Mouse (Mus musculus) thymus, adult 18-20 months (tissue): ENCODE data around the gene Cyth2.

Source experiments
- DNase-seq, 2 experiments: peaks; one replicate each; pipeline ENCODE4 v3.0.0; 2022; ENCODE audit warnings: mixed read lengths in 2 of 2

Gene Cyth2

DNA sequence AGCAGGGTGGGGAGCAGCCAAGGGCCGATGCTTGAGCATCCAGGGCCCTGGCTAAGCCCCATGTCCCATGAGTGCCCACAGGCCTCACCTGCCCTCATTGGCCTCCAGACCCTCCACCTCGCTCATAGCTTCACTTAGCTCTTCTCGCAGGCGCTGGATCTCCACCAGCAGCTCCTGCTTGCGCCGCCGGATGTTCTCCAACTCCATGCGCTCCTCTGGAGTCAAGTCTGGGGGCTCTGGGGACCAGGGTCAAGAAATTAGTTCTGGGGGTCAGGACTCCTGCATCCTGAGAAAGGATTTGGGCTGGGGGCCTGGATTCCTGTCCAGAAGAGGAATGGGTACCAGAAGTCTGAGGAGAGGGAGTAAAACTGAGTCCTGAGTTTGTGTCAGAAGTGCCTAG, 1.5 kb downstream of the Cyth2 start:
- no peak for DNase-seq

DNA sequence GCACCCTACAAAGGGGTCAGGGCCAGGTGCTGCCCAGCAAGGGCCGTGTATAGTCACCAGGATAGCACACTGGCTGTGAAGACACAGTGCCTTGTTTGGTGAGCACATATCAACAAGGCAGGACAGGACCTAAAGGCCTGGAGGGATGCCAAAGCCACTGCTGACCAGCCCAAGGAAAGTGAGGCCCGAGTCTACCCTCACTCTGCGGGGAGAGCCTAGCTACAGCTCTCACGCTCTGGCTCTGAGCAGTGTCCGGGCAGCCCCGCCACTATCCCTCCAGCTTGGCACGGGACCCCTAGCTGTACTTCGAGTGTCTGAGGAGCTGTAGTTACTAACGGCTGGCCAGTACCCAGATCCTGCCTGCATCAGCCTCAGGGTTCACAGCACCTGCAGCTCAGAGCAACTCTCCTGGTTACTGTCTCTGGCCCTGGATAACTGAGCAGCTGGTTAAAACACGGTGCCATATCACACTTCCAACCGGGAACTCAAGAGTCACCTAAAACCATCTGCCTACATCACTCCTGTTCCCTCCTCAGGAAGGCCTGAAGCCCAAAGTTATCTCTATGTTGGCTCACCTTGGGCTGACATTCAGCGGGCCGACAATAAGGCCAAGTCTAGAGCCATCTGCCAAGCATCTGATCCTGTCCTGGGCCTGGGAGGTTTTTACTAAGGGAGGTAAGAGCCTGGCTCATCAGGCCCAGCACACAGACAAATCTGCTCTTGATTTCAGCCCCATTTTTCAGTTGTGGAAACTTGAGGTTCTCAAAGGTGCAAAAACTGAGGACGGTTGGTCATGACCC, 4.9 kb downstream of the Cyth2 start:
- no peak for DNase-seq

DNA sequence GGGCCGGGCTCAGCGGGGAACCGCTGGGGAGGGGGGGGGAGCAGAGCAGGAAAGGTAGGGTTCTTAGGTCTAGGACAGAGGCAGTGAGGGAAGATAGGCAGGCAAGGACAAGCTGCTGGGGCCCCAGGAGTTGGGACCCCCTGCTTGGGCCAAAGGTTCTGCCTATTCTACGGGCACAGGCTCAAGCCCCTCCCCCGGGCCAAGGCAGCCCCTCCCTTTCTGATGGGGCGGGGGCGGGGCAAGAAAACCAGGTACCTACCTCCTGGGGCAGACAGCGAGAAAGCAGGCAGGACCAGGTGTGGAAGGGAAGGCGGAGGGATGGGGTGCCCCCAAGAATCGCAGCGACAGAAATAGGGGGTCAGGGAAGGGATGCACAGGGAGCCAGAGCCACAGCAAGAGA, 5.9 kb downstream of the Cyth2 start:
- no peak for DNase-seq

DNA sequence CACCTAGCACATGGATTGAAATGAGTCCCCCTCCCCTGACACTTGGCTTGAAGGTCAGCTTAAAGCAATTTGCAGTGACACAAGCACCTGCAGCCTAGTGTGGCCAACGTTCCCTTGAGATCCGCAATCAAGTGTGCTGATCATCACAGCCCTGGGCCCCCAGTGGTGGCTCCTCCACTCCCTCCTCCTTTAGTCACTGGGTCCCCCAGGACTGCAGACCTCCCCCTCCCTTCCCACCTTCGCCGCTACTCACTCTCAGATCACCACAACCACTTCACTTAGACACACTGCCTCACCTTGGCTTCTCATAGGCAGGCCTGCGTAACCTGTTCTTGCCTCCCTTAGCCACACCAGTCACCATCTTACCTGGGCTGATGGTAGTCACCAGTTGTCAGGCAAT, 8.4 kb downstream of the Cyth2 start:
- no peak for DNase-seq

DNA sequence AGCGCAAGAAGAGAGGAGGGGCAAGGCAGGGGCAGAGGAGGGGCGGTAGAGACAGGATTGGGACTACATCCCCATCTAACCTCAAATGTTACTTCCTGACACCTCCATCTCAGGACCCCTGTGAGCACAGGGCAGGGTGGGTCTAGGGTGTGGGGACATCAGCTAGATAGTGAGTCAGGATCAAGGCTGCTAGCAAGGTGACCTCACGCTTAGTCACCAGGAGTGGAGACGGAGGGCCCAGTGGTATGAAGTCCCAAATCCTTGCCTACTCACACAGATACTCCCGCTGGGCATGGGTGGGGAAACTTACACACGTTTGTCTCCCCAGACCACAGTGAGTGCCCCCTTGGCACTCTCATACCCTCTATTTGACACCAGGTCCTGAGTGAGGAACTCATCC, 11.8 kb downstream of the Cyth2 start:
- no peak for DNase-seq

DNA sequence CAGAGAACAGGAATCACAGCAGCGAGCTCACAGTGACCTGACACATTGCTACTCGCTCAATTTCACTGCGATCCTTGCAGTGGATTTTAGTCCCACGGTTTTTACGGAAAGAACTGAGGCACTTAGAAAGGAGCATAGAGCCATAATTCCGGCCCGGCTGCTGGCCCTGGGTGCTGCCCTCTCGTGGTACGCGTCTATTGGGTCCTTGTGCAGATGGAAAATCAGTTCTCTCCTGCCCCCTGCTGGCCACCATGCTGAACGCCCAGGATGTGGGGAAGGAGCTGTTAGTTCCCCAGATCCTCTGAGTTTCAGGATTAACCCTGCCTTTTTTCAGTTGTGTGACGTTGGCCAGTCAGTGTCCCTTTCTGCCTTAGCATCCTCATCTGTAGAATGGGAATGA, 13.0 kb downstream of the Cyth2 start:
- DNase-seq: peak; percentile 69 to 72

DNA sequence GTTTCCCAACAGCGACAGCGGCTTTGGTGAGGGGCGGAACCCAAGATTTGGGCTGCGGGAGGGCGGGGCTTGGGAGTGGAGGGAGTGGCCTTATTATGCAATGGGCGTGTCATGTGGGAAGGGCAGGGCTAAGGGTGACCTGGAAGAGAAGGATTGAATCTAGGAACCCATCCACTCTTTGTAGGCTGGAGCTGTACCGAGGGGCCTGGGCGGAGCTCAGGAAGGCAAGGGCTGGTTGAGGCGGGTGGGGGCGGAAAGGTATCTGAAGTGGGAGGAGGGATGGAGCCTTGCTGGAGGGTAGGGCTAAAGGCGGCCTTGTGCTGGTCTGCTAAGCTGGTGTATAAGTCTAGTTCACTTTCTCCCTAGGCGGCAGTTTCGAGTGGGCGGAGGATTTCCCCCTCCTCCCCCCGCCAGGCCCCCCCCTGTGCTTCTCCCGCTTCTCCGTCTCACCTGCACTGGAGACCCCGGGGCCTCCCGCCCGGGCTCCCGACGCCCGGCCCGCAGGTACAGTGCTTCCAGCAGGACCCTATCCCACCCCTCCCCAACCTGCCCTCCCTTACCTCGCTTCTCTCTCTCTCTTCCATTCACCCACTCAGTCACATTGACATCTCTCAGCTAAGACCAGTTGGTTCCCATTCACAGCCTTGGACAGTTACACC, 13.7 kb downstream of the Cyth2 start:
- peak in 1 of 2 experiments; percentile 36 for DNase-seq

DNA sequence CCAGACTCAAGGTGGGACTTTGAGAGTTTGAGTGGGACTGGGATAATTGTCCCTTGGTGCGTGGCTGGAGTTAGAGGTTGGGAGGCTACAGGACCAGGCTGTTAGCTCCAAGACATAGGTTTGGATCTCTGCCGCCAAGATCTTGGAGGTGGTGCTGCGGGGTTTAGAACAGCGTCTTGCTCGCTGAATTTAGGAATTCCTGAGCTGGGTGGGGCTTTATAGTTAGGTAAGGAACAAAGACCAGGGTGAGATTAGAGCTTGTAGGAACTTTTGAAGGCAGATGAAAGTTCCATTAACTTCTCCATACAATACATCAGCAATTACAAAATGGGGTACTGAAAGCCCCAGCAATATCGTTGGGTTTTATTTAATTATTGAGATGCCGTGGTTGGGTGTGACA, 14.4 kb downstream of the Cyth2 start:
- DNase-seq: no peak

DNA sequence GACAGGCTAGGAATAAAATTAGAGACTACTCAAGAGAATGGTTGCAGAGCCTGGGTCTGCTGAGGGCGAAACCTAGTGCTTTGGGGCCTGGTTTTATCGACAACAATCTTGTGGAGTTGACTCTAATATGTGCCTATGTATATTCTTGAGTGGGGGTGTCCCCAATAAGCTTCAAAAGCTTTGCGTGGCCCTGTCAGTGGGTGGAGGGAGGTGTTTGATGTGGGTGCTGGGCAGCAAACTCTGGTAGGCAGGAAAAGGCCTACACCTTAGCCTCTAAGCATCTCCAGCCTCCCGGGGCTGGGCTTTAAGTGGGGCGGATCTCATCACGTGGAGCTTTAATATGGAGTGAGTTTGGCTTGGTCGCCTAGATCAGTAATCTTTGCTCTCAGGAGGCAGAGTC, 15.4 kb downstream of the Cyth2 start:
- DNase-seq: no peak

DNA sequence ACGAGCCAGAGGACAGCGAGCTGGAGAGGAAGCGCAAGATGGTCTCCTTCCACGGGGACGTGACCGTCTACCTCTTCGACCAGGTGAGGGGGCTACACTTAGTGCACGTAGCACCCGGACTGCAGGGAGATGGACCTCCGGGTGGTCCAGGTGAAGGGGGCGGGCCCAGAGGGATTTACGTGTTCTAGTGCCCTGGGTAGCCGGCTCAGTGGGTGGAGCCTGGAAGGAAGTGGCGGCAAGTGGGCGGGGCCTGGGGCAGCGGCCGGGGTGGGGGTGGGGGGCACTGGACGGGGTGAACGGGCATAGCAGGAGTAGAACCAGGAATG, 15.9 kb downstream of the Cyth2 start:
- no peak for DNase-seq

DNA sequence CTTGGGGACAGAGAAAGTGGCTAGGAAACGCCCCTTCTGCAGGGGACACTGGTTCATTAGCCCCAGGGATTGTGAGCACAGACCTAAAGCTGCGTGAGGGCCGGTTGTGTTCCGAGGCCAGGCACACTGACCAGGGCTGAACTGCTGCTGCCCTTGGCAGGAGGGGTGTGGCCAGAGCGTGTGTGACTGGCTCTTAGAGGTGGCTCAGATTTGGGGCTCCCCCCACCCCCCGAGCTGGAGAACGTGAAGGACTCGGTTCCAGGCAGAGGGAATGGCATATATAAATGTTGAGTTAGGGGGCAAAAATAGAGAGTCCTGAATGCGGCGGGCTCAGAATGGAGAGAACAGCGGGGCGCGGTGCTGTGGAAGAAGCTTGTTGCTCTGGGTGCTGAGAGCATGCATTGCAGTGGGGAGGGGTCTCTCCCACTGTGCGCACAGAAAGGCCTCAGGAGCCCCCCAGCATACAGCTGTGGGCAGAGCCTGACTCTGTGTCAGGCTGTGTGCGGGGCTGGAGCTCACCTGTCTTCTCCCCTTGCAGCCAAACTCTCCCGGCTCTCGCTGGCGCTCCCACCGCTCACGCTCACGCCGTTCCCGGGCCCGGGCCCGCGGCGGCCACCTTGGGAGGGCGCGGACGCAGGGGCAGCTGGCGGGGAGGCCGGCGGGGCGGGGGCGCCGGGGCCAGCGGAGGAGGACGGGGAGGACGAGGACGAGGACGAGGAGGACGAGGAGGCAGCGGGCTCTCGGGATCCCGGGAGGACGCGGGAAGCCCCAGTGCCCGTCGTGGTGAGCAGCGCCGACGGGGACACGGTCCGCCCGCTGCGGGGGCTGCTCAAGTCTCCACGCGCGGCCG, 16.5 kb downstream of the Cyth2 start:
- no peak for DNase-seq

DNA sequence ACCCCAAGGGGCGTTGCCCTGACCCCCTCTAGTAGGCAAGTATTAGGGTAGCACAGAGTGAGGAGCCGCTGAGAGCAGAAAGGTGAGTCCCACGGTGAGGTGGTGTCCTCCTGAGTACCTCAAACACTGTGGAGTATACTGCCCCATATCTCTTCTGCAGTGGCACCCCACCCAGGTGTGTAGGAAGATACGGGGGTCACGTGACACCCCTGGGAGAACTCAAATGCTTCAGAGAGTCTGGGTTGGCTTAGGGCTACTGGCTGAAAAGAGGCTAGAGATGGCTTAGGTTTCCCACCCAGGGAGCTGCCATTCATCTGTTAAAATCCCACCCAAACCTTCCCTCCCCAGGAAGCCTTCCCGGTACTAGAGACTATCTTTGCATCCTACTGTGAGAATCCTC, 17.4 kb downstream of the Cyth2 start:
- DNase-seq: no peak

DNA sequence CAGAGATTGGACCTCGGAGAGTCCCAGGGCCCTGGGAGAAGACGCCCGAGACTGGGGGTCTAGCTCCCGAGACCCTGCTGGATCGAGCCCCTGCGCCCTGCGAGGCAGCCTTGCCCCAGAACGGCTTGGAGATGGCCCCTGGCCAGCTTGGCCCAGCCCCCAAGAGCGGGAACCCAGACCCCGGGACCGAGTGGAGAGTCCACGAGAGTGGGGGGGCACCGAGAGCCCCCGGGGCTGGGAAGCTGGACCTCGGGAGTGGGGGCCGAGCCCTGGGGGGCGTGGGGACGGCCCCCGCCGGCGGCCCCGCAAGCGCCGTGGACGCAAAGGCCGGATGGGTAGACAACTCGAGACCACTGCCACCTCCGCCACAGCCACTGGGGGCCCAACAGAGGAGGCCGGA, 19.4 kb downstream of the Cyth2 start:
- DNase-seq: no peak

DNA sequence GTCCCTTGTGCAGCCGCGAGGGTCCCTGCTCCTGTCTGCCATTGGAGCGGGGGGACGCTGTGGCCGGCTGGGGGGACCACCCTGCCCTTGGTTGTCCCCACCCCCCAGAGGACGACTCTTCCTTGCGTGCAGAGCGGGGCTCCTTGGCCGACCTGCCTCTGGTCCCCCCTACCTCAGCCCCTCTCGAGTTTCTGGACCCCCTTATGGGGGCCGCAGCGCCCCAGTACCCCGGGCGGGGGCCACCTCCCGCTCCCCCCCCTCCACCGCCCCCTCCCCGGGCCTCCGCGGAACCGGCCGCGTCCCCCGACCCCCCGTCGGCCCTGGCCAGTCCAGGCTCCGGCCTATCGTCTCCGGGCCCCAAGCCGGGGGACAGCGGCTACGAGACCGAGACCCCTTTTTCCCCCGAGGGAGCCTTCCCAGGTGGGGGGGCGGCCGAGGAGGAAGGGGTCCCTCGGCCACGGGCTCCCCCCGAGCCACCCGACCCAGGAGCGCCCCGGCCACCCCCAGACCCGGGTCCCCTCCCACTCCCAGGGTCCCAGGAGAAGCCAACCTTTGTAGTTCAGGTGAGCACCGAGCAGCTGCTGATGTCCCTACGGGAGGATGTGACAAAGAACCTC, 20.3 kb downstream of the Cyth2 start:
- DNase-seq: no peak

DNA sequence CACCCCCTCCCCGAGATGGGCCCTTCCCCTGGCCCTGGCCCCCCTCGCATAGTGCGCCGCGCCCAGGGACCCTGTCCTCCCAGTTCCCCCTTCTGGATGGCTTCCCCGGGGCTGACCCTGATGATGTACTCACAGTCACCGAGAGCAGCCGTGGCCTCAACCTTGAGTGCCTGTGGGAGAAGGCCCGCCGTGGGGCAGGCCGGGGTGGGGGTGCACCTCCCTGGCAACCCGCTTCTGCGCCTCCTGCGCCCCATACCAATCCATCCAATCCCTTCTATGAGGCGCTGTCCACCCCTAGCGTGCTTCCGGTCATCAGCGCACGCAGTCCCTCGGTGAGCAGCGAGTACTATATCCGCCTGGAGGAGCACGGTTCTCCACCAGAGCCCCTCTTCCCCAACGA, 21.1 kb downstream of the Cyth2 start:
- no peak for DNase-seq

DNA sequence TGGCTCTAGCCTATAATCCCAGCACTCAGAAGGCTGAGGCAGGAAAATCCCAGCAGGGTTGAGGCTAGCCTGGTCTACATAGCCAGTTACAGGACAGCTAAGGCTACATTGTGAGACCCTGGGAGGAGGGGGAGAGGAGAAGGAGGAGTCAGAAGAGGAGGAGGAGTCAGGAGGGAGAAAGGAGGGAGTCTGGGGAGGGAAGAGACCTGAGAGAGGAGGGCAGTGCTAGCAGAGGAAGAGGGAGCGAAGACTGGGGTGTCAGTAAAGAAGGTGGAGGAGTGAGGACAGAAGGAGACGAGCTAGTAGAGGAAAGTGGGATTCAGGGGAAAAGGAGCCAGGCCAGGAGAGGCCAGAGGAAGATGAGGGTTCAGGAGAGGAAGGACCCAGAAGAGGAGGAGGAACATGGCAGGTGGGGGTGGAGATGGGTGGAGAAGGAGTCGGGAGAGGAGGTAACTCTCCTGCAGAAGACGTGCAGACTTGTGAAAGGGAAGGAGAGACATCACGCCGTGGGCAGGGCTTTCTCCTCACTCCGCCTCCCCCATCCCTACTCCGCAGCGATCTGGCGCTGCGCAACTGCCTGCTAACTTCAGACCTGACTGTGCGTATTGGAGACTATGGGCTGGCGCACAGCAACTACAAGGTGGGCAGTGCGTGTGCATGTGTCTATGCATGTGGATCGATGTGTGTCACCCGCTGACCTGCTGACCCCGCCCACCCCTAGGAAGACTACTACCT, 22.5 kb downstream of the Cyth2 start:
- no peak for DNase-seq

DNA sequence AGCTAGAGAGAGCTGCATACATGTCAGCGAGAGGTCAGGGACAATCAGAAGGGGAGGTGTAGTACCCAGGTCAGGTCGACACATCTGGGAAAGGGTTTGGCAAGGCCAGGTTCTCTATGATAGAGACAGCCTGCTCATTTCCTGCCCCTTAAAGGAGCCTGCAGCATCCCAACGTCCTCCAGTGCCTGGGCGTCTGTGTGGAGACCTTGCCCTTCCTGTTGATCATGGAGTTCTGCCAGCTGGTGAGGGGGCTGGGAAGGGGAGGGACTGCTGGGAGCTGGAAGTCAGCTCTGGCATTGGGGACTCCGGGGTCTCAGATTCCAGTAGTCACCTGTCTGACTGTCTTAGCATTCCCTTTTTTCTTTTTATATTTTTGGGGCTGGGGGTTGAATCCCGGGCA, 23.7 kb downstream of the Cyth2 start:
- no peak for DNase-seq

DNA sequence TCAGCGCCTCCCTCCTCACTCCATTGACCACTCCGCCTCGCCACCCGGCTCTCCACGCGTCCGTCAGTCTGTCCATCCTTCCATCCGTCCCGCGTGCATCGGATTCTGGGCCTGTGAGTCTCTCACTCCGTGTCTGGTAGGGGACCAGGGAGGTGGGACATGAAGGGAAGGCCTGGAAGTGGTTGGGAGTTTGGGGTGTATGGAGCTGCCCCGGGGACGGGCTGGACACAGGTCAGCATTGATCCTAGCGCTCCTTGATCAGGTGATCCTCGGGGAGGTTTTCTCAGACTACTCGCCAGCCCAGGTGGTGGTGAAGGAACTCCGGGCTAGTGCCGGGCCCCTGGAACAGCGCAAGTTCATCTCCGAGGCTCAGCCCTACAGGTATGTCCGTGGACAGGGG, 26.7 kb downstream of the Cyth2 start:
- DNase-seq: no peak

DNA sequence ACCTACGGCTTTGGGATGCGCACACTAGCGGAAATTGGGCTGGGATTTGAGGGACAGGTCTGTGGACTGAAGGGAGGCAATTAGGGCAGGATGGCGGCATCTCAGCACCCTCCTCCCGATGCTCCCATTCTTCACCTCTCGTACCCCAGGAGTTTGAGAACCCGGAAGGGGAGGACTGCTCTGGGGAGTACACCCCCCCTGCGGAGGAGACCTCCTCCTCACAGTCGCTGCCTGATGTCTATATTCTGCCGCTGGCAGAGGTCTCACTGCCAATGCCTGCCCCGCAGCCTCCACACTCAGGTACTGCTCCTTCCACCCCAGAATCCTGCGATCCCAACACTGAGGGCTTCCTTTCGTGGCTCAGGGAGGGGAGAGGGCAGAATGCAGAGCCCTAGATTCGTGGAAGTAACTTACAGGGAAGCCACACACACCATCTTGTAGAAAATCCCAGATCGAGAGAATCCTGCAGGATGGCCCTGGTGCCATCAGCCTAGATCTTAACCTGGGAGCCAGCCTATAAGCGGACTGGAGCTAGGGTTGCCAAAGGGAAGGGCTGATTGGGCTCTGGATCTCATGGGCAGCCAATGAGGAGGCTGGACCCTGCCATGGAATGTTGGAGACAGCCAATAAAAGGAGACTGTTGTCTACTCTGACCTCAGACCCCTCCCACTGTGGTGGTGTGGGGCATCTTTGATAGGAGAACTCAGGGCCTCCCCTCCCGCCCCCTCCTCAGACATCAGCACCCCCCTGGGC, 27.5 kb downstream of the Cyth2 start:
- no peak for DNase-seq

DNA sequence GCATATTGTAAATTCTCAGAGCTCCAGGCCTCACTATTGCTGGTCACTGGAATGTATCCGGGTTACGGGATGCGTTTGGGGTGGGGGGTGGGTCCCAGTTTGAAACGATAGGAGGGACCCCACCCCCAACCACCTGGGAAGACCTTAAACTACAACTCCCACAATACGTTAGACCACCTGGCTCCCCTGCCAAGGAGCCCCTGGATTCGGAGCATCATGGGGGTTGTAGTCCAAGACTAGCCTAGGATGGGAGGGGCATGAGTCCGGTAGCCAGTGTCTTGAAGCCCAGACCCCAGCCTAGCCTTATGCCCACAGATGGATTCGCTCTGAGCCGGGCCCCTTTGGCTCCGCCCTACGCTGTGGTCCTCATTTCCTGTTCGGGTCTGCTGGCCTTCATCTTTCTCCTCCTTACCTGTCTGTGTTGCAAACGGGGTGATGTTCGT, 28.2 kb downstream of the Cyth2 start:
- DNase-seq: no peak

DNA sequence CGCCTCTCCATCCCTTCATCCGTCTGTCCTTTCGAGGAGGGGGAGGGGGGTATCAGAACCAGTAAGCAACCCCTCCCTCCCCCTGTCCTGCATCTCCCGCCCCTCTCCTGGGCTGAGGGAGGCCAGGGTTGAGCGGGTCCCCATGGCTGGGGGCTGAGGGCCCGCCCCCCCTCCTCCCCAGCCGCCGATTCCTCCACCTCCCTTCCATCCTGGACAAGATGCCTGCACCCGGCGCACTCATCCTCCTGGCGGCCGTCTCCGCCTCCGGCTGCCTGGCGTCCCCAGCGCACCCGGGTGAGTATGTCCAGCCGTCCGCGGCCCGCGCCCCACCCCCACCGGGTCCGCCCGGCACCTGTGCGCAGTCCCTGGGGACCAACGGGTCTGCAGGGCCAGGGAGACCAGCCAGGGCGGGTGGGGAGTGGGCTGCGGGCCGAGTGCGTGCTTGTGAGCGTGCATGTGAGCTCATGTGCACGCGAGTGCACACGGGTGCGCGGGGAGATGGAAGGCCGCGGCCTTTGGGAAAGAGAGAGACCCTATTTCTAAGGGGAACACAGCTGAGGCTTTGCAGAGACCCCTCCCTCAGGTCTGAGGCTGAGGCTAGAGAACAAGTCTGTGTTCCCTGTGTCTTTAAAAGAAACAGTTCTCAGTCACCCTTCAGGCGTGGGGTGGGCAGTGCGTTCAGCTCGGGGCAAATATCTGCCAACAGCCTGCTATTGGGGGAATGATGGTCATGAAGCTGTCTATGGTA, 28.8 kb downstream of the Cyth2 start:
- no peak for DNase-seq
